Mouse (Mus musculus) heart, embryonic 14.5 days (tissue): ENCODE data around the gene Spo11. TPM values are rescaled to one million over a fixed set of nuclear protein-coding genes. Genes with fewer than 3 reads are reported as not detected.

Experiments
- ATAC-seq: fragments of 200-750 bp; cut with Nextera tagmentation; 2 replicates; pipeline ENCODE4 v1.8.0; 2017; ENCODE audit warnings: low read depth, moderate TSS enrichment; ENCODE audit not compliant: insufficient number of reproducible peaks, insufficient read depth, low FRiP score
- H3K27ac ChIP-seq, 2 experiments: fragments of 200-500 bp in 1 of 2; fragments of 300-500 bp in 1 of 2; sonication (generic) in 1 of 2; replicated peaks in 1 of 2; 2 replicates each; pipeline ENCODE4 v1.5.1; 2012 to 2014; ENCODE audit warnings: low read depth in 2 of 2, low read length in 2 of 2, control low read depth in 1 of 2, mild to moderate bottlenecking in 1 of 2, mixed read lengths in 1 of 2; ENCODE audit not compliant: control insufficient read depth in 1 of 2, insufficient read depth in 1 of 2
- H3K27me3 ChIP-seq: fragments of 300-500 bp; sonication (generic); 2 replicates; pipeline ENCODE4 v1.6.1; 2014; ENCODE audit warnings: mild to moderate bottlenecking, low read length, control low read depth; ENCODE audit not compliant: control insufficient read depth, insufficient read depth
- H3K36me3 ChIP-seq: fragments of 300-500 bp; sonication (generic); 2 replicates; pipeline ENCODE4 v1.6.1; 2014; ENCODE audit warnings: mild to moderate bottlenecking, control low read depth, low read length, mixed read lengths; ENCODE audit not compliant: control insufficient read depth, insufficient read depth
- H3K4me1 ChIP-seq, 2 experiments: fragments of 200-500 bp in 1 of 2; fragments of 300-500 bp in 1 of 2; sonication (generic) in 1 of 2; 2 replicates each; pipeline ENCODE4 v1.6.1; 2012 to 2014; ENCODE audit warnings: low read length in 2 of 2, control low read depth in 1 of 2, mixed read lengths in 1 of 2; ENCODE audit not compliant: control insufficient read depth in 2 of 2, insufficient read depth in 2 of 2
- H3K4me2 ChIP-seq: fragments of 300-500 bp; sonication (generic); 2 replicates; pipeline ENCODE4 v1.6.1; 2014; ENCODE audit warnings: mild to moderate bottlenecking, low read length
- H3K4me3 ChIP-seq, 2 experiments: fragments of 200-500 bp in 1 of 2; fragments of 300-500 bp in 1 of 2; sonication (generic) in 1 of 2; 2 replicates each; pipeline ENCODE4 v1.5.1; 2012 to 2014; ENCODE audit warnings: low read length in 2 of 2, mild to moderate bottlenecking in 2 of 2, control low read depth in 1 of 2, low read depth in 1 of 2, moderate library complexity in 1 of 2; ENCODE audit not compliant: control insufficient read depth in 1 of 2, insufficient read depth in 1 of 2
- H3K9ac ChIP-seq: fragments of 300-500 bp; sonication (generic); 2 replicates; pipeline ENCODE4 v1.6.1; 2014; ENCODE audit warnings: mild to moderate bottlenecking, low read length
- H3K9me3 ChIP-seq: fragments of 300-500 bp; sonication (generic); 2 replicates; pipeline ENCODE4 v1.6.1; 2016; ENCODE audit warnings: low read length, control low read depth; ENCODE audit not compliant: control insufficient read depth
- WGBS: fragments of 180-500 bp; shearing (Covaris S2); extraction: QIAGEN DNeasy Blood & Tissue Kit; methylation state at CpG from one replicate; pipeline ENCODE4 v1.1.7; 2014; 5-methylcytosine and 5-hydroxymethylcytosine counted together
- polyA plus RNA-seq: library from polyadenylated mRNA; unstranded; fragments of >200 nt; fragmentation: Nextera tagmentation; extraction: Ambion mirVana; gene quantifications from 2 replicates; pipeline ENCODE4 v1.2.1, GENCODE M21; 2014

Gene Spo11
- polyA plus RNA-seq, 1 experiment from 2014 or later = not detected

- peak overlapping the region; percentile 93 for H3K9ac ChIP-seq
- ATAC-seq = no peak
- H3K27ac ChIP-seq = peak overlapping the region in 1 of 2 experiments; percentile 43; a peak in 1 of 4 replicates
- WGBS = 41% methylated on average over 3 of the region's 3 CpGs
- H3K4me1 ChIP-seq = peaks cover 50 to 77% of the 10 kb centered on the region in 2 experiments
- peaks cover 79% of the 10 kb centered on the region for H3K36me3 ChIP-seq
- H3K4me3 ChIP-seq = peak overlapping the region in 1 of 2 experiments; percentile 10; a peak in 1 of 4 replicates
- peak overlapping the region; percentile 84 for H3K4me2 ChIP-seq
- H3K27me3 ChIP-seq = no peaks in the 10 kb centered on the region
- no peaks in the 10 kb centered on the region for H3K9me3 ChIP-seq
Measured at GRCm38 (mm10) chr2:173026688-173027131, 49.2 kb downstream of the Spo11 start.

- ATAC-seq = no peak
- Histone ChIP-seq H3K36me3 (peaks cover 85% of the 10 kb centered on the region), H3K27ac (peak overlapping the region; percentile 12 to 50; a peak in 2 of 4 replicates), H3K4me3 (peak overlapping the region in 1 of 2 experiments; percentile 8; a peak in 1 of 4 replicates), H3K9me3 (no peaks in the 10 kb centered on the region), H3K4me2 (peak overlapping the region; percentile 84), H3K4me1 (peaks cover 50 to 77% of the 10 kb centered on the region in 2 experiments), H3K27me3 (no peaks in the 10 kb centered on the region), H3K9ac (peak overlapping the region; percentile 32)
- 76% methylated on average over 6 of the region's 6 CpGs for WGBS
Measured at GRCm38 (mm10) chr2:173027169-173027823, 49.8 kb downstream of the Spo11 start.

- Histone ChIP-seq H3K9ac (peak overlapping the region; percentile 32; the same call in 1 of the 2 replicates), H3K4me1 (peaks cover 50 to 77% of the 10 kb centered on the region in 2 experiments), H3K27ac (peak overlapping the region; percentile 12 to 50; a peak in 2 of 4 replicates), H3K4me2 (peak overlapping the region; percentile 84; the same call in 1 of the 2 replicates), H3K36me3 (peaks cover 92% of the 10 kb centered on the region), H3K4me3 (no peak overlapping the region), H3K27me3 (no peaks in the 10 kb centered on the region), H3K9me3 (no peaks in the 10 kb centered on the region)
- no peak for ATAC-seq
- WGBS = 42% methylated on average over 4 of the region's 4 CpGs
Measured at GRCm38 (mm10) chr2:173027824-173028495, 50.5 kb downstream of the Spo11 start.

- ATAC-seq = no peak
- WGBS = 86% methylated on average over 3 of the region's 3 CpGs
- H3K27me3 ChIP-seq = no peaks in the 10 kb centered on the region
- H3K9ac ChIP-seq = 0 out of 2 replicates have a peak overlapping the region, but pooled peaks have one; percentile 6
- H3K9me3 ChIP-seq = no peaks in the 10 kb centered on the region
- peaks cover 45 to 72% of the 10 kb centered on the region in 2 experiments for H3K4me1 ChIP-seq
- no peak overlapping the region for H3K4me3 ChIP-seq
- H3K36me3 ChIP-seq = peaks cover 98% of the 10 kb centered on the region
- H3K4me2 ChIP-seq = no peak overlapping the region; the same call in 1 of the 2 replicates
- 0 out of 4 replicates have a peak overlapping the region, but pooled peaks of 1 of the 2 experiments have one; percentile 50 for H3K27ac ChIP-seq
Measured at GRCm38 (mm10) chr2:173028508-173029031, 51.1 kb downstream of the Spo11 start.

GRCm38 (mm10) chr2:173030591-173031338, 53.3 kb downstream of the Spo11 start:
- peak overlapping the region; percentile 30; the same call in 1 of the 2 replicates for H3K9ac ChIP-seq
- H3K9me3 ChIP-seq = no peaks in the 10 kb centered on the region
- WGBS = 60% methylated on average over 12 of the region's 12 CpGs
- ATAC-seq = no peak
- H3K4me3 ChIP-seq = no peak overlapping the region; a peak in 1 of 4 replicates
- peak overlapping the region; percentile 23; the same call in 1 of the 2 replicates for H3K4me2 ChIP-seq
- H3K4me1 ChIP-seq = peaks cover 32 to 66% of the 10 kb centered on the region in 2 experiments
- H3K36me3 ChIP-seq = peaks cover 100% of the 10 kb centered on the region
- H3K27me3 ChIP-seq = no peaks in the 10 kb centered on the region
- peak overlapping the region in 1 of 2 experiments; percentile 28; a peak in 1 of 4 replicates for H3K27ac ChIP-seq

- Histone ChIP-seq H3K4me1 (peaks cover 8 to 46% of the 10 kb centered on the region in 2 experiments; a peak in 3 of 4 replicates), H3K36me3 (peaks cover 77% of the 10 kb centered on the region), H3K4me3 (no peak overlapping the region), H3K9ac (no peak overlapping the region), H3K4me2 (no peak overlapping the region), H3K27ac (no peak overlapping the region), H3K9me3 (no peaks in the 10 kb centered on the region), H3K27me3 (no peaks in the 10 kb centered on the region)
- ATAC-seq = no peak
- WGBS = 92% methylated on average over 13 of the region's 13 CpGs
Measured at GRCm38 (mm10) chr2:173033531-173033930, 56.0 kb downstream of the Spo11 start.

GRCm38 (mm10) chr2:173034998-173035397, 57.5 kb downstream of the Spo11 start:
- ATAC-seq = no peak
- Histone ChIP-seq H3K36me3 (peaks cover 62% of the 10 kb centered on the region), H3K9me3 (no peaks in the 10 kb centered on the region), H3K27ac (peak overlapping the region in 1 of 2 experiments; percentile 5; a peak in 2 of 4 replicates), H3K4me3 (no peak overlapping the region), H3K27me3 (no peaks in the 10 kb centered on the region), H3K4me2 (no peak overlapping the region; the same call in 1 of the 2 replicates), H3K9ac (peak overlapping the region; percentile 42), H3K4me1 (peaks cover 6 to 38% of the 10 kb centered on the region in 2 experiments; a peak in 3 of 4 replicates)
- 7% methylated on average over 4 of the region's 4 CpGs for WGBS
